Mouse (Mus musculus): ENCODE results near the gene Mrpl58.
"Not testable (repeated sequence)": the region's sequence is repeated elsewhere in the genome, so short reads cannot be mapped to it uniquely, and the experiment has no call there.

Gene Mrpl58

GRCm38 (mm10) chr11:115382891-115383290, 20.7 kb upstream of the Mrpl58 start:
- DNase-seq (ENCODE audit: low read depth, low spot score): no peak

GRCm38 (mm10) chr11:115383701-115384474, 19.7 kb upstream of the Mrpl58 start:
- DNase-seq (ENCODE audit: low read depth, low spot score): no peak

GRCm38 (mm10) chr11:115384587-115384986, 19.0 kb upstream of the Mrpl58 start:
- DNase-seq (ENCODE audit: low read depth, low spot score): no peak

GRCm38 (mm10) chr11:115386859-115387258, 16.7 kb upstream of the Mrpl58 start:
- not testable (repeated sequence) for DNase-seq (ENCODE audit: low read depth, low spot score)

GRCm38 (mm10) chr11:115391358-115391757, 12.2 kb upstream of the Mrpl58 start:
- DNase-seq (ENCODE audit: low read depth, low spot score): no peak

GRCm38 (mm10) chr11:115393721-115394325, 9.7 kb upstream of the Mrpl58 start:
- DNase-seq (ENCODE audit: low read depth, low spot score): peak; percentile 88

- DNase-seq (ENCODE audit: low read depth, low spot score): no peak
These were observed 5.5 kb upstream of the Mrpl58 start for GRCm38 (mm10) chr11:115398085-115398484.

- no peak for DNase-seq (ENCODE audit: low read depth, low spot score)
These were observed 3.4 kb upstream of the Mrpl58 start for GRCm38 (mm10) chr11:115400126-115400525.

- DNase-seq (ENCODE audit: low read depth, low spot score): no peak
These were observed 2.7 kb upstream of the Mrpl58 start for GRCm38 (mm10) chr11:115400630-115401391.

GRCm38 (mm10) chr11:115405723-115406122, 2.2 kb downstream of the Mrpl58 start:
- no peak for DNase-seq (ENCODE audit: low read depth, low spot score)

GRCm38 (mm10) chr11:115406858-115407401, 3.4 kb downstream of the Mrpl58 start:
- DNase-seq (ENCODE audit: low read depth, low spot score): peak; percentile 73

GRCm38 (mm10) chr11:115408266-115408920, 4.8 kb downstream of the Mrpl58 start:
- peak; percentile 63 for DNase-seq (ENCODE audit: low read depth, low spot score)

- peak; percentile 97 for DNase-seq (ENCODE audit: low read depth, low spot score)
These were observed 6.0 kb downstream of the Mrpl58 start for GRCm38 (mm10) chr11:115409556-115409955.

GRCm38 (mm10) chr11:115419531-115420237, 16.1 kb downstream of the Mrpl58 start, which contains the start of the genes Atp5h and Kctd2:
TSS of gene Atp5h (minus strand) at chr11:115419962.
TSS of gene Kctd2 (plus strand) at chr11:115420128.
- peak; percentile 98 for DNase-seq (ENCODE audit: low read depth, low spot score)

- peak; percentile 44 for DNase-seq (ENCODE audit: low read depth, low spot score)
These were observed 17.0 kb downstream of the Mrpl58 start for GRCm38 (mm10) chr11:115420336-115421190.

GRCm38 (mm10) chr11:115421328-115421727, 17.8 kb downstream of the Mrpl58 start:
- DNase-seq (ENCODE audit: low read depth, low spot score): no peak

GRCm38 (mm10) chr11:115421972-115422371, 18.4 kb downstream of the Mrpl58 start:
- DNase-seq (ENCODE audit: low read depth, low spot score): peak; percentile 26

GRCm38 (mm10) chr11:115423091-115423490, 19.5 kb downstream of the Mrpl58 start:
- no peak for DNase-seq (ENCODE audit: low read depth, low spot score)

- no peak for DNase-seq (ENCODE audit: low read depth, low spot score)
These were observed 21.1 kb downstream of the Mrpl58 start for GRCm38 (mm10) chr11:115424666-115425065.

GRCm38 (mm10) chr11:115425671-115426070, 22.1 kb downstream of the Mrpl58 start:
- DNase-seq (ENCODE audit: low read depth, low spot score): no peak

All from R1 (cell line).